Mouse (Mus musculus) forebrain, embryonic 12.5 days (tissue): ENCODE results near the gene Rhox2f. TPM values are rescaled to one million over a fixed set of nuclear protein-coding genes. Genes with fewer than 3 reads are reported as not detected.
"Not testable (repeated sequence)": the region's sequence is repeated elsewhere in the genome, so short reads cannot be mapped to it uniquely, and the experiment has no call there.

ENCODE experiments used
- ATAC-seq: fragments of 200-750 bp; cut with Nextera tagmentation; 2 replicates; pipeline ENCODE4 v1.8.0; 2017; ENCODE audit warnings: moderate TSS enrichment; ENCODE audit not compliant: low FRiP score
- H3K27ac ChIP-seq: fragments of 300-500 bp; sonication (generic); 2 replicates; pipeline ENCODE4 v1.5.1; 2016; ENCODE audit warnings: mild to moderate bottlenecking
- H3K27me3 ChIP-seq: fragments of 300-500 bp; sonication (generic); 2 replicates; pipeline ENCODE4 v1.6.1; 2016; ENCODE audit warnings: mild to moderate bottlenecking
- H3K36me3 ChIP-seq: fragments of 300-500 bp; sonication (generic); replicated peaks from 2 replicates; pipeline ENCODE4 v1.6.1; 2016; ENCODE audit warnings: mild to moderate bottlenecking
- H3K4me1 ChIP-seq: fragments of 300-500 bp; sonication (generic); 2 replicates; pipeline ENCODE4 v1.6.1; 2016
- H3K4me2 ChIP-seq: fragments of 300-500 bp; sonication (generic); 2 replicates; pipeline ENCODE4 v1.6.1; 2016; ENCODE audit warnings: mild to moderate bottlenecking, moderate library complexity
- H3K4me3 ChIP-seq: fragments of 300-500 bp; sonication (generic); replicated peaks from 2 replicates; pipeline ENCODE4 v1.5.1; 2016; ENCODE audit warnings: mild to moderate bottlenecking
- H3K9ac ChIP-seq: fragments of 300-500 bp; sonication (generic); 2 replicates; pipeline ENCODE4 v1.6.1; 2016; ENCODE audit warnings: mild to moderate bottlenecking
- H3K9me3 ChIP-seq: fragments of 300-500 bp; sonication (generic); 2 replicates; pipeline ENCODE4 v1.6.1; 2016
- WGBS: fragments of 180-500 bp; shearing (Covaris S2); methylation state at CpG from one replicate; pipeline ENCODE4 v1.1.7; 2016; 5-methylcytosine and 5-hydroxymethylcytosine counted together
- polyA plus RNA-seq: library from polyadenylated mRNA; unstranded; fragments of >200 nt; fragmentation: Nextera tagmentation; extraction: Ambion mirVana; gene quantifications from 2 replicates; pipeline ENCODE4 v1.2.1, GENCODE M21; 2016

Gene Rhox2f
- polyA plus RNA-seq = 0.41 TPM in 1 of 2 replicates, not detected in the other

GRCm38 (mm10) chrX:37571105-37571504 lies at the start of gene Rhox2f:
Gene Rhox2f, plus strand, starts transcription at chrX:37571405.
- H3K27me3 ChIP-seq, H3K9ac ChIP-seq, H3K36me3 ChIP-seq, H3K9me3 ChIP-seq, H3K4me1 ChIP-seq, H3K4me2 ChIP-seq, ATAC-seq, H3K4me3 ChIP-seq, H3K27ac ChIP-seq: not testable (repeated sequence)
- WGBS = 94% methylated on average over 8 of the region's 8 CpGs

GRCm38 (mm10) chrX:37530152-37530551 lies 41.1 kb upstream of the Rhox2f start, which contains the start of gene Rhox2e:
Gene Rhox2e, plus strand, starts transcription at chrX:37530452.
- not testable (repeated sequence) for ATAC-seq, H3K36me3 ChIP-seq, H3K4me3 ChIP-seq, H3K27me3 ChIP-seq, H3K4me1 ChIP-seq, H3K9me3 ChIP-seq, H3K9ac ChIP-seq, H3K4me2 ChIP-seq, H3K27ac ChIP-seq
- WGBS = 89% methylated on average over 2 of the region's 8 CpGs

DNA sequence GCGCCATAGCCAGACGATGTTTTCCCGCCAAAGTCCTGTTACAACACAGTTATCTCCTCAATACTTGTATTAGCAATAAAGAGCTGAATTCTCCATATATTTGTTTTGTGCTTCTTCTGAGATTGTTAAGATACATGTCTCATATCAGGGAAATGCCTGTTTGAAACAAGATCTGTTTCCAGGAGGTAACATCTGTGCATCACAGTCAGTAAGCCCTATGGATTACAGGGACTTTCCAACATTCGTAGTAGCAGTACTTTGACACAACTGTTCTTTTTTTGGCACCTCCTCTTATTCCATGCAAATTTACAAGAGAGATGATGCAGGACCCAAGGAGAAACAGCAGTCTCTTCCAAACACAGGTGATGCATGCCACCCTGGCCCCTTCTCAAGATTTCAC lies 29.5 kb upstream of the Rhox2f start, which contains the start of gene Rhox3e:
Gene Rhox3e, plus strand, starts transcription at position 301 of the 400 bp plus-strand sequence.
- not testable (repeated sequence) for H3K4me1 ChIP-seq, H3K27me3 ChIP-seq, H3K4me3 ChIP-seq, ATAC-seq, H3K36me3 ChIP-seq, H3K4me2 ChIP-seq, H3K9ac ChIP-seq, H3K9me3 ChIP-seq, H3K27ac ChIP-seq
- WGBS = 100% methylated on average over 1 of the region's 4 CpGs

GRCm38 (mm10) chrX:37557112-37557511 lies 14.1 kb upstream of the Rhox2f start, which contains the start of gene Rhox4e:
Gene Rhox4e, plus strand, starts transcription at chrX:37557412.
- H3K9me3 ChIP-seq, H3K36me3 ChIP-seq, H3K4me1 ChIP-seq, H3K9ac ChIP-seq, H3K4me3 ChIP-seq, ATAC-seq, H3K4me2 ChIP-seq, H3K27me3 ChIP-seq, H3K27ac ChIP-seq: not testable (repeated sequence)
- WGBS = 99% methylated on average over 10 of the region's 18 CpGs

DNA sequence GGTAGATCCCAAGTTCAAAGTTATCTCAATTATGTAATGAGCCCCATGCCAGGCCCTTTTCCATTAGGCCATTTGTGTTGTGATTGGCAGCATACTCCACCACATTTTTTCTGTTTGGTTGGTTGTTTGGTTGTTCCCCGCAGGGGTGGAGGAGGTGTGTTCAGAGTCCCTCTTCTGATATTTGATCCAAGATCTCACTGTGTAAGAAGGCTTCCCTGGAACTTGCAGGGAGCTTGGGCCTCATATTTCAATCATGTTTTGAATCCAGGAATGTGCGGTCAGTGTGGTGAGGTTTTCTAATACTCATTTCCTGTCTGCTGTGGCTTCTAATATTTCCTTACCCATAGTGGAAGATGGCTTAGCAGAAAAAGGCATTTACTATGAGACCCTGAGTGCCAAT lies 1.4 kb downstream of the Rhox2f start:
- not testable (repeated sequence) for H3K4me1 ChIP-seq, H3K36me3 ChIP-seq, H3K4me3 ChIP-seq, ATAC-seq, H3K27ac ChIP-seq, H3K9ac ChIP-seq, H3K27me3 ChIP-seq, H3K4me2 ChIP-seq, H3K9me3 ChIP-seq
- WGBS = 57% methylated on average over 2 of the region's 2 CpGs

GRCm38 (mm10) chrX:37580692-37581091 lies 9.5 kb downstream of the Rhox2f start, which contains the start of gene Rhox3f:
Gene Rhox3f, plus strand, starts transcription at chrX:37580992.
- ATAC-seq, H3K36me3 ChIP-seq: not testable (repeated sequence)

DNA sequence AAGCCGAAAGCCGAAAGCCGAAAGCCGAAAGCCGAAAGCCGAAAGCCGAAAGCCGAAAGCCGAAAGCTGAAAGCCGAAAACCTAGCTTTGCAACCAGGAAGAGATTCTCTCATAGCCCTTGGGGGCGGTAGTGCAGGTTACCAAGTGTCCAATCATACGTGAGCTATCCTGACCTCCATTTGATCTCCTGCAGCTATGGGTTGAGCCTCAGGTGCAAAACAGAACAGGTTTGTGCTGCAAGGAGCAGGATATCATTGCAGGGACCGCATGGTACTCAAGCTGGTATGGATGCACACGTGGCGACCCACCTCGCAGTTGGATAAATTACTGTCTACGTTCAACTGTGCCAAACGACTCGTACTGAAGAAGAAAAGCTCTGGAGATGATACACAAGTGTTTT lies 36.4 kb downstream of the Rhox2f start, which contains the start of gene Rhox4f:
Gene Rhox4f, minus strand, starts transcription at position 101 of the 400 bp plus-strand sequence.
- H3K4me1 ChIP-seq, ATAC-seq, H3K27me3 ChIP-seq, H3K9me3 ChIP-seq, H3K4me2 ChIP-seq, H3K36me3 ChIP-seq, H3K27ac ChIP-seq, H3K9ac ChIP-seq, H3K4me3 ChIP-seq: not testable (repeated sequence)
- 96% methylated on average over 16 of the region's 19 CpGs for whole genome bisulfite sequencing

More at GRCm38 (mm10) chrX:37580692-37581091, 9.5 kb downstream of the Rhox2f start, which contains the start of gene Rhox3f:
- not testable (repeated sequence) for H3K4me2 ChIP-seq, H3K9ac ChIP-seq, H3K4me3 ChIP-seq, H3K4me1 ChIP-seq, H3K9me3 ChIP-seq, H3K27me3 ChIP-seq, H3K27ac ChIP-seq

Other genes starting within 250 kb of the Rhox2f start
- not detected in 2 replicates for gene Rhox3a2, start 191.4 kb upstream of the Rhox2f start, polyA plus RNA-seq
- gene Rhox4a2, start 180.6 kb upstream of the Rhox2f start, polyA plus RNA-seq = 0.69 TPM in 1 of 2 replicates, not detected in the other
- not detected in 2 replicates for gene Rhox2b, start 159.3 kb upstream of the Rhox2f start, polyA plus RNA-seq
- 0.24 and 0.27 TPM in 2 replicates for gene Rhox4b, start 138.9 kb upstream of the Rhox2f start, polyA plus RNA-seq
- gene Rhox2c, start 117.7 kb upstream of the Rhox2f start, polyA plus RNA-seq = 0.54 and 0.70 TPM in 2 replicates
- not detected in 2 replicates for gene Rhox3c, start 112.8 kb upstream of the Rhox2f start, polyA plus RNA-seq
- gene Rhox4c, start 91.1 kb upstream of the Rhox2f start, polyA plus RNA-seq = not detected in 2 replicates
- not detected in 2 replicates for gene Rhox2d, start 78.0 kb upstream of the Rhox2f start, polyA plus RNA-seq
- gene Rhox4d, start 57.0 kb upstream of the Rhox2f start, polyA plus RNA-seq = not detected in 2 replicates
- gene Rhox2e, start 41.0 kb upstream of the Rhox2f start, polyA plus RNA-seq = not detected in 2 replicates
- not detected in 2 replicates for gene Rhox3e, start 29.4 kb upstream of the Rhox2f start, polyA plus RNA-seq
- gene Rhox4e, start 14.0 kb upstream of the Rhox2f start, polyA plus RNA-seq = not detected in 2 replicates
- not detected in 2 replicates for gene Rhox3f, start 9.6 kb downstream of the Rhox2f start, polyA plus RNA-seq
- not detected in 2 replicates for gene Rhox4f, start 36.3 kb downstream of the Rhox2f start, polyA plus RNA-seq
- not detected in 2 replicates for gene Rhox3g, start 57.2 kb downstream of the Rhox2f start, polyA plus RNA-seq
- gene Rhox2g, start 72.1 kb downstream of the Rhox2f start, polyA plus RNA-seq = not detected in 2 replicates
- gene Rhox4g, start 79.9 kb downstream of the Rhox2f start, polyA plus RNA-seq = not detected in 2 replicates
- gene Rhox3h, start 97.4 kb downstream of the Rhox2f start, polyA plus RNA-seq = not detected in 2 replicates
- gene Rhox2h, start 101.9 kb downstream of the Rhox2f start, polyA plus RNA-seq = not detected in 2 replicates
- gene Rhox5, start 233.4 kb downstream of the Rhox2f start, polyA plus RNA-seq = 0.45 and 0.88 TPM in 2 replicates